Mouse (Mus musculus) CH12.LX (cell line): ENCODE results near the gene Cnot3. TPM values are rescaled to one million over a fixed set of nuclear protein-coding genes. Genes with fewer than 3 reads are reported as not detected.
"Not testable (repeated sequence)": the region's sequence is repeated elsewhere in the genome, so short reads cannot be mapped to it uniquely, and the experiment has no call there.

Experiments used
- DNase-seq: peaks from one replicate; pipeline ENCODE4 v3.0.0-alpha.2; 2013; ENCODE audit errors: extremely low read depth
- H3K27ac ChIP-seq: 2 replicates; pipeline ENCODE4 v1.5.1; 2012; ENCODE audit warnings: low read depth, mild to moderate bottlenecking, control low read depth, moderate library complexity; ENCODE audit not compliant: insufficient read depth
- H3K27me3 ChIP-seq: replicated peaks from 2 replicates; pipeline ENCODE3; 2012; ENCODE audit warnings: inconsistent platforms
- H3K36me3 ChIP-seq, 2 experiments: replicated peaks in 1 of 2; 2 replicates each; pipeline versions ENCODE3 to v1.6.1; 2012; ENCODE audit warnings: inconsistent platforms in 1 of 2, low read length in 1 of 2, mild to moderate bottlenecking in 1 of 2, mixed read lengths in 1 of 2, moderate library complexity in 1 of 2; ENCODE audit not compliant: control insufficient read depth in 1 of 2, insufficient read depth in 1 of 2
- H3K4me1 ChIP-seq, 2 experiments: 2 replicates each; pipeline ENCODE4 v1.6.1; 2012; ENCODE audit warnings: inconsistent platforms in 1 of 2, moderate library complexity in 1 of 2; ENCODE audit not compliant: insufficient read depth in 2 of 2, control insufficient read depth in 1 of 2
- H3K4me2 ChIP-seq: 2 replicates; pipeline ENCODE4 v1.6.1; 2012; ENCODE audit warnings: low read depth, mild to moderate bottlenecking, control low read depth; ENCODE audit not compliant: poor library complexity, insufficient read depth, severe bottlenecking
- H3K4me3 ChIP-seq, 3 experiments: fragments of 150-350 bp in 1 of 3; sonication (generic) in 1 of 3; replicated peaks in 1 of 3; 2 replicates each; pipeline versions ENCODE3 to v1.5.1; 2011 to 2012; ENCODE audit warnings: low read depth in 2 of 3, low read length in 2 of 3, mild to moderate bottlenecking in 2 of 3, moderate library complexity in 2 of 3, control low read depth in 1 of 3, improper control_type of control experiment in 1 of 3, inconsistent platforms in 1 of 3, mixed read lengths in 1 of 3; ENCODE audit not compliant: poor library complexity in 1 of 3
- H3K79me2 ChIP-seq: replicated peaks from 2 replicates; pipeline ENCODE4 v1.6.1; 2012; ENCODE audit warnings: mild to moderate bottlenecking, moderate library complexity; ENCODE audit not compliant: control insufficient read depth, poor library complexity, insufficient read depth, severe bottlenecking; ENCODE audit errors: extremely low read depth
- H3K9ac ChIP-seq: 2 replicates; pipeline ENCODE4 v1.6.1; 2012; ENCODE audit warnings: low read depth, mild to moderate bottlenecking, control low read depth, moderate library complexity; ENCODE audit not compliant: insufficient read depth
- H3K9me3 ChIP-seq: replicated peaks from 2 replicates; pipeline ENCODE3; 2012; ENCODE audit warnings: low read length, inconsistent platforms, mixed read lengths
- BHLHE40 ChIP-seq: IDR thresholded peaks from 2 replicates; pipeline ENCODE4 v1.6.1; 2011; ENCODE audit warnings: mild to moderate bottlenecking, low read depth, low read length, improper control_type of control experiment
- CHD2 ChIP-seq: IDR thresholded peaks from 2 replicates; pipeline ENCODE4 v1.6.1; 2011; ENCODE audit warnings: low read length, improper control_type of control experiment
- CTCF ChIP-seq, 2 experiments: IDR thresholded peaks in 1 of 2; conservative IDR thresholded peaks in 1 of 2; 2 replicates each; pipeline ENCODE4 v1.5.1; 2011 to 2012; ENCODE audit warnings: low read depth in 2 of 2, low read length in 2 of 2, improper control_type of control experiment in 1 of 2, inconsistent platforms in 1 of 2, mild to moderate bottlenecking in 1 of 2, moderate library complexity in 1 of 2
- HCFC1 ChIP-seq: IDR thresholded peaks from 2 replicates; pipeline ENCODE4 v1.6.1; 2012; ENCODE audit warnings: low read depth, mild to moderate bottlenecking, inconsistent platforms, low read length, improper control_type of control experiment
- IRF4 ChIP-seq: IDR thresholded peaks from 2 replicates; pipeline ENCODE4 v1.6.1; 2014; ENCODE audit warnings: low read depth, mild to moderate bottlenecking, inconsistent platforms, low read length, improper control_type of control experiment
- JUN ChIP-seq: IDR thresholded peaks from 2 replicates; pipeline ENCODE4 v1.6.1; 2011; ENCODE audit warnings: low read depth, mild to moderate bottlenecking, low read length, improper control_type of control experiment, moderate library complexity; ENCODE audit not compliant: insufficient read depth
- KAT2A ChIP-seq: IDR thresholded peaks from 2 replicates; pipeline ENCODE4 v1.6.1; 2012; ENCODE audit warnings: low read length, improper control_type of control experiment, inconsistent platforms; ENCODE audit not compliant: insufficient replicate concordance
- MAX ChIP-seq: IDR thresholded peaks from 2 replicates; pipeline ENCODE4 v1.6.1; 2011; ENCODE audit warnings: low read length, improper control_type of control experiment
- MAZ ChIP-seq: IDR thresholded peaks from 2 replicates; pipeline ENCODE4 v1.6.1; 2012; ENCODE audit warnings: low read depth, mild to moderate bottlenecking, inconsistent platforms, low read length, improper control_type of control experiment, moderate library complexity
- MYC ChIP-seq: IDR thresholded peaks from 2 replicates; pipeline ENCODE4 v1.6.1; 2011; ENCODE audit warnings: low read depth, mild to moderate bottlenecking, improper control_type of control experiment, low read length
- NELFE ChIP-seq: IDR thresholded peaks from 2 replicates; pipeline ENCODE4 v1.6.1; 2011; ENCODE audit warnings: low read depth, low read length, improper control_type of control experiment
- PAX5 ChIP-seq: IDR thresholded peaks from 2 replicates; pipeline ENCODE4 v1.6.1; 2012; ENCODE audit warnings: low read length, inconsistent platforms, mixed read lengths
- POLR2A ChIP-seq: IDR thresholded peaks from 2 replicates; pipeline ENCODE4 v1.6.1; 2011; ENCODE audit warnings: low read depth, mild to moderate bottlenecking, improper control_type of control experiment, low read length
- POLR2AphosphoS2 ChIP-seq: IDR thresholded peaks from 2 replicates; pipeline ENCODE4 v1.6.1; 2011; ENCODE audit warnings: low read depth, low read length, improper control_type of control experiment
- RCOR1 ChIP-seq: conservative IDR thresholded peaks from 2 replicates; pipeline ENCODE4 v1.6.1; 2012; ENCODE audit warnings: low read depth, mild to moderate bottlenecking, inconsistent platforms, low read length, improper control_type of control experiment
- SIN3A ChIP-seq: IDR thresholded peaks from 2 replicates; pipeline ENCODE4 v1.6.1; 2012; ENCODE audit warnings: low read length, improper control_type of control experiment, inconsistent platforms
- SMC3 ChIP-seq: IDR thresholded peaks from 2 replicates; pipeline ENCODE4 v1.6.1; 2011; ENCODE audit warnings: low read depth, low read length, improper control_type of control experiment
- TCF12 ChIP-seq: IDR thresholded peaks from 2 replicates; pipeline ENCODE4 v1.6.1; 2014; ENCODE audit warnings: low read depth, mild to moderate bottlenecking, inconsistent platforms, low read length, improper control_type of control experiment
- USF1 ChIP-seq: IDR thresholded peaks from 2 replicates; pipeline ENCODE4 v1.6.1; 2014; ENCODE audit warnings: low read depth, mild to moderate bottlenecking, inconsistent platforms, low read length, improper control_type of control experiment
- ZC3H11A ChIP-seq: IDR thresholded peaks from 2 replicates; pipeline ENCODE4 v1.6.1; 2012; ENCODE audit warnings: low read depth, mild to moderate bottlenecking, inconsistent platforms, low read length, improper control_type of control experiment
- ZKSCAN1 ChIP-seq: IDR thresholded peaks from 2 replicates; pipeline ENCODE4 v1.6.1; 2012; ENCODE audit warnings: low read depth, inconsistent platforms, low read length, improper control_type of control experiment, borderline replicate concordance
- ZMIZ1 ChIP-seq: IDR thresholded peaks from 2 replicates; pipeline ENCODE4 v1.6.1; 2012; ENCODE audit warnings: low read depth, mild to moderate bottlenecking, inconsistent platforms, low read length, improper control_type of control experiment
- dilution Hi-C: fragments of 300-500 bp; cut with MboI; formaldehyde crosslinking; loops from 2 replicates; pipeline ENCODE4 v1.14.3; 2020; ENCODE audit warnings: low sequenced_read_pairs; ENCODE audit not compliant: extremely low pct_unique_long_range_greater_than_20kb, extremely low pct_ligation_motif_present
- in situ Hi-C: fragments of 300-500 bp; cut with MboI; formaldehyde crosslinking; loops from 3 replicates; pipeline ENCODE4 v1.14.3; 2019; ENCODE audit warnings: low sequenced_read_pairs, low pct_ligation_motif_present, low pct_unique_long_range_greater_than_20kb, mixed read lengths
- polyA plus RNA-seq: library from polyadenylated mRNA; unstranded; fragments of >175 nt; gene quantifications from 2 replicates; pipeline ENCODE4 v1.2.1, GENCODE M21; 2012; ENCODE audit warnings: low read depth; ENCODE audit not compliant: insufficient read length
- total RNA-seq, 2 experiments: library from RNA; depleted of rRNA; stranded (reverse); fragments of 300-350 nt in 1 of 2; fragments of >200 nt in 1 of 2; gene quantifications; 2 replicates each; pipeline ENCODE4 v1.2.3; 2012 to 2014

Cnot3 gene
- total and polyA plus RNA-seq, 3 experiments = 10.5 to 68.3 (median 21.1) TPM

GRCm38 (mm10) chr7:3704475-3704874 is 59.4 kb downstream of the Cnot3 start (continued):
- no peak for TF ChIP-seq MAZ

- dilution Hi-C loops = not testable (repeated sequence)
- H3K4me3 ChIP-seq = peak overlapping the region; percentile 68 to 98 (median 86)
- TF ChIP-seq POLR2A (peak; percentile 46; the same call in 1 of the 2 replicates), CHD2 (0 out of 2 replicates have a peak, but pooled peaks have one; percentile 7)
- TF ChIP-seq, all 38 proteins: peak for 2; not testable (repeated sequence) for 36
- H3K27me3 ChIP-seq, in situ Hi-C loops, H3K9me3 ChIP-seq: not testable (repeated sequence)
- Histone ChIP-seq H3K79me2 (peaks cover 30% of the 10 kb centered on the region), H3K9ac (peak overlapping the region; percentile 89), H3K36me3 (peaks cover 40 to 42% of the 10 kb centered on the region in 2 experiments), H3K4me2 (peak overlapping the region; percentile 69), H3K4me1 (peaks cover 2 to 31% of the 10 kb centered on the region in 2 experiments; a peak in 3 of 4 replicates), H3K27ac (peak overlapping the region; percentile 28; the same call in 1 of the 2 replicates)
- peak; percentile 39 for DNase-seq
Observed at GRCm38 (mm10) chr7:3705461-3705860, 60.4 kb downstream of the Cnot3 start.

- H3K4me3 ChIP-seq = peak overlapping the region; percentile 39 to 98 (median 86)
- in situ Hi-C loops = no loop called here
- peak overlapping the region; percentile 89 for H3K9ac ChIP-seq
- dilution Hi-C loops = no loop called here
- H3K4me2 ChIP-seq = peak overlapping the region; percentile 69
- DNase-seq = peak; percentile 16
- no peaks in the 10 kb centered on the region for H3K9me3 ChIP-seq
- TF ChIP-seq POLR2AphosphoS2 (peak; percentile 21; the same call in 1 of the 2 replicates), SMC3 (no peak), TCF12 (no peak)
- H3K79me2 ChIP-seq = peaks cover 30% of the 10 kb centered on the region
- peaks cover 2 to 34% of the 10 kb centered on the region in 2 experiments; a peak in 3 of 4 replicates for H3K4me1 ChIP-seq
- peaks cover 38 to 43% of the 10 kb centered on the region in 2 experiments for H3K36me3 ChIP-seq
- H3K27me3 ChIP-seq = no peaks in the 10 kb centered on the region
- H3K27ac ChIP-seq = peak overlapping the region; percentile 14
Observed at GRCm38 (mm10) chr7:3705911-3706310, 60.8 kb downstream of the Cnot3 start.

DNA sequence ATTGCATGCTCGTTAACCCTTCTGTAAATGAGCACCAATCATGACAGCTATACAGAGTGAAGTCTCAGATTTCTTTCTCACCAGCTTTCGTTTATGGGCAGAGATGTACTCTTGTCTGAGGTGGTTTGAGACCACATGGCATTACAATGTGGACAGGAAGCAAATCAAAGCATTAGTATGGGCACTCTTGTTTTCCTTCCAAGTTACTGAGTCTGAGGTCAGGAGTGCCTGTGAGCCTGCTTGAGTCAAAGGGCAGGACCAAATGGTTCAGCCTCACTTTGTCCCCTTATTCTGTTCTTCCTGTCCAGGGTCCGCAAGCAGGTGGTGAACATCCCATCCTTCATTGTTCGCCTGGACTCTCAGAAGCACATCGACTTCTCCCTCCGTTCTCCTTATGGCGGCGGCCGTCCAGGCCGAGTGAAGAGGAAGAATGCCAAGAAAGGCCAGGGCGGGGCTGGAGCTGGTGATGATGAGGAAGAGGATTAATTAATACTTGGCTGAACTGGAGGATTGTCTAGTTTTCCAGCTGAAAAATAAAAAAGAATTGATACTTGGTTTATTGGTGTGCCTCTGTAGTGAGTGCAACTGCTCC is 61.4 kb downstream of the Cnot3 start:
- Histone ChIP-seq H3K4me1 (peaks cover 2 to 34% of the 10 kb centered on the region in 2 experiments; a peak in 3 of 4 replicates), H3K36me3 (peaks cover 33 to 37% of the 10 kb centered on the region in 2 experiments), H3K4me2 (peak overlapping the region; percentile 69), H3K9me3 (no peaks in the 10 kb centered on the region), H3K4me3 (peak overlapping the region; percentile 39 to 98 (median 86)), H3K27me3 (no peaks in the 10 kb centered on the region), H3K27ac (peak overlapping the region; percentile 49), H3K79me2 (peaks cover 30% of the 10 kb centered on the region), H3K9ac (peak overlapping the region; percentile 89; the same call in 1 of the 2 replicates)
- in situ Hi-C loops = no loop called here
- DNase-seq = peak; percentile 25
- dilution Hi-C loops = no loop called here
- TF ChIP-seq RCOR1 (no peak), JUN (no peak), ZKSCAN1 (no peak), TCF12 (no peak), KAT2A (no peak), ZC3H11A (no peak), IRF4 (no peak), PAX5 (no peak), CHD2 (no peak), CTCF (conservative IDR thresholded peaks at IDR 0.05 in 1 of 2, IDR thresholded peaks at IDR 0.05 in 1 of 2; ENCODE audit: low read depth in 2 of 2, low read length in 2 of 2) (no peak), USF1 (no peak), MAX (peak; percentile 64; the same call in 1 of the 2 replicates), MYC (peak; percentile 82), SIN3A (peak; percentile 37), MAZ (no peak), POLR2AphosphoS2 (peak; percentile 81; the same call in 1 of the 2 replicates), BHLHE40 (no peak), HCFC1 (no peak), NELFE (no peak), ZMIZ1 (peak; percentile 9; the same call in 1 of the 2 replicates)
